Mouse (Mus musculus) right cerebral cortex, postnatal 10 days (tissue): ENCODE data around the gene Mturn.
A peak's percentile ranks its signal among the peaks of the same experiment; 100 is the strongest.

ENCODE experiments used
- DNase-seq, 2 experiments: peaks; one replicate each; pipeline ENCODE4 v3.0.0; 2021; ENCODE audit warnings: low spot score in 2 of 2

The Mturn gene

GRCm38 (mm10) chr6:54680891-54681745 is at the start of gene Mturn:
Gene Mturn (plus strand): TSS chr6:54681624.
- DNase-seq = peak; percentile 98 to 99

- no peak for DNase-seq
Measured at GRCm38 (mm10) chr6:54639877-54640276, 41.5 kb upstream of the Mturn start.

DNA sequence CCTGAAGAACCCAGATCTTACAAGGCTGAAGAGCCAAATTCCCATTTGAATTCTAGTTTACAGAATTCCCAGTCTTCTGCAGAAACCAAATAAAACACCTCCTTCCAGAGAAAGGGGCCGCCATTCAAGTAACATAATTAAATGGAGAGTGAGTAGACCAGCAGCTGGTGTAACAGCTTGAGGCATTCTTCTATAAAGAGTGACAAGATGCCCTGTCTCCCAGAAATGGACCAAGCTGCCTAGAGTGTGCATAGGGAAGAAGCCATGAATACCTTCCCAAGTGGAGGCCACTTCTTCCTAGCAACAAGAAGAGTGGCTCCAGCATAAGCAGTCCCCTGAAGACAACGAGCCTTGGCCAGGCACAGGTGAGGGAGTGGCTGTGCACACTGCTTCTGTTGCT is 39.5 kb upstream of the Mturn start:
- peak; percentile 39 to 69 for DNase-seq

DNA sequence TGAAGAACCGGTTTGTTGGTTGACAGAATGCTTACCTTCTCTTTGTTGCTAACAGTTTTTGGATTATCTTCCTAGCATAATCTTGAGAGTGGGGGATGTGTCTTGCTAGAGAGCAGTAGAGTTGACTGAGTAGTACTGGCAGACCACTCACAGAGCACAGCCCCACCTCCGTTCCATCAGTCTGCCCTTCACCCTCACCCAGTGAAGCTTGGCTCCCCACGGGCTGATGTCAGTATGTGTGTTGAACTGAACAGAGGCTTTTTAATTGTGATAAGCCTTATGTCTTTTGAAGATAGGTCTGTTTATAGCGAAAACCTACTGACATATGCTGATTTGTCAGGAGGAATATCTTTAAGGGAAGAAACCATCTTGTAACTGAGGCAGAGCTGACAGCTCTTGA is 38.2 kb upstream of the Mturn start:
- no peak for DNase-seq

DNA sequence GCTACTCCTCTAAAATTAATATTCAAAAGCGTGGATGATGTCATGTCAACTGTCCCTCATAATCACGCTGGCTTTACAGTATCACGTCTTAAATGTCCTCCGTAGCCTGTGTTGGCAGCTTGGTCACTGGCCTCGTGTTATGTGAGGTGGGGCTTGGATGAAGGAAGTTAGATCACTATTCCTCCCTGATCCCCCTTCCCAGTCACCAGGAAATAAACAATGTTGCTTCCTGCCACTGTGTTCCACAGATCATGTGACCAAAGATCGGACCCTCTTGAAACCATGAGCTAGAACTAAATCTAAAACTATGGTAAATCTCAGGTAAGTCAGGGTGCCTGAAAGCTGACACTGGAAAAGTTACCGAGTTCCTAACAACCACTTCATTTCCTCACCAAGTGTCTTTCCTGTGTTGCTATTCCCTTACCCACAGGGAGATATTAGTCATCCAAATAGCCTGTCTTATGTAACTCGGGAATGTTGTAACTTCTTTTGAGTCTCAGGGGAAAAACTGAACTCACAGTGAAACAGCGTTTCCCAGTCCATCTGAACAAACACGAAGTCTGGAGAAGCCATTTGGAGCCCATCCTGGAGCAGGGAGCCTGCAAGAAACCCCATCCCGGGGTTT is 25.8 kb upstream of the Mturn start:
- no peak for DNase-seq

DNA sequence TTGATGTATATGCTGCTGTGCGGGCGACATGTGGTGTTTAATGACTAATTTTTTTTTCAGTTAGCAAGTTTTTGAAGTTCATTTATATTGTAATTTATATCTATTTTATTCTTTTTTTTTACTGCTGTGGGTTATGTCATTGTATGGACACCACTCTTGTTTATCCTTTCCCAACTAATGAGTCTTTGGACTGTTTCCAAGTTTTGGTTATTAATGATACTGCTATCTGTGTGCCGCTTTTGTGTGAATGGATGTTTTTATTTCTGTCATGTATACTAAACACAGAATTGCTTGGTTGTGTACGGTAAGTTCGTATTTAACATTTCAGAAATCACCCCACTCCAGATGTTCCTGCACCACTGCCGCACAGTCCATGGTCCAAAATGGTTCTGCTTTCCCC is 23.6 kb upstream of the Mturn start:
- no peak for DNase-seq

DNA sequence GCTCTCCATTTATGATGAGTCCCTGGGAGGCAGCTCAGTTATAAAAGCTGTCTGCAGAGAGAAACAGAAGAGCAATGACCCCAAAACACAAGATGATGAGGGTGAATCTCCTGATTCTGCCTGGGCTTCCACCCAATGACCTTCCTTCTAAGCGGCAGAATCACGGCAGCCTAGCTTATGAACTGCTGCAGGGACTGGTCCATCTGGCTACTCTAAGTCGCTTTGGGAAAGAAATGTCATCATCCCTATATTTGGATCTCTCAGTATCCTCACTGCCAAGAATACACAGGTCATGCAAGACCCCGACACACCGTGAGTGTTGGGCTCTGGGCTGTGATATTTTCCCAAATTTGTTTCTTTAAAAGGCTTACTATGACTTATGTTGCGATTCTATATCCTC is 11.6 kb upstream of the Mturn start:
- no peak for DNase-seq

DNA sequence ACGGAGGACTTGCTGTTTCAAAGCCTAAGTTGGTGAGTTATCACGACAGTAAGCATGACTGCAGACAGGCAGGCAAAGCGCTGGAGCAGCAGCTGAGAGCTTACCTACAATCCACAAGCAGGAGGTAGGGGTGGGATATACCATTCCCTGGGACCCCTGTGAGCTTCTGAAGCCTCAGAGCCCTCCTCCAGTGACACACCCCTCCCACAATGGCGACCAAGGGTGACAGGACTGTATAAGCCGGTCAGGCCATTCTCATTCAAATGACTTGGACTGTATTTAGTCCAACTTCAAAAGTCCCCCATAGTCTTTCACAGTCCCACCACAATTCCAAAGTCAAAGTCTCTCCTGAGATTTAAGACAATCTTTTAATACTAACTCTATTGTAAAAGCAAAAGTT is 8.5 kb upstream of the Mturn start:
- no peak for DNase-seq

GRCm38 (mm10) chr6:54679686-54680085 is 1.7 kb upstream of the Mturn start:
- DNase-seq = no peak

DNA sequence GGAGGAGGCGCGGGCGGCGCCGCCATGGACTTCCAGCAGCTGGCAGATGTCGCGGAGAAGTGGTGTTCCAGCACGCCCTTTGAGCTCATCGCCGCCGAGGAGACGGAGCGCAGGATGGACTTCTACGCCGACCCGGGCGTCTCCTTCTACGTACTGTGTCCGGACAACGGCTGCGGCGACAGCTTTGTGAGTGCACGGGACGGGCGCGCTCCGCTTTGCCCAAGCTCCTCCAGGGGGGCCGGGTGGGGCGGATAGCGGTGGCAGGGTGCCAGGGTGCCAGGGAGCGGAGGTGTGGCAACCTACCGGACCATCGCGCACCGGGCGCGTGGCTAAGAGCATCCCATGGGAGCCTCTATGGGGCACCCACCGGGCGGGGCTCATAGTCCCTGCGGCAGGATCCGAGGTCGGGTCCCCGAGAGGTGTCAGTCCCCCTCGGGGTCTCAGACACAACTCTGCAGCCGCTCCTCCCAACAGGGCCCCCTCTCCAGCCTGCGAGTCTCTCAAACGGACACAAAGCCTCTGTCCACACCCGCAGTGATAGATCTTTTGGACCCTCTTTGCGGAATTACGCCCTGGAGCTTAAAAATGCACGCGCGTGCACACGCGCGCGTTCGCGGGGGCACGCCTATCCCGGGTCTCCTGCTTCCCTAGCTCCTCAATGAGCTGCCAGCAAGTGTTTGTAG is 463 bp downstream of the Mturn start:
- peak in 1 of 2 experiments; percentile 63 for DNase-seq

- no peak for DNase-seq
Measured at GRCm38 (mm10) chr6:54684085-54684484, 2.7 kb downstream of the Mturn start.

GRCm38 (mm10) chr6:54685103-54685502 is 3.7 kb downstream of the Mturn start:
- DNase-seq = no peak

- DNase-seq = no peak
Measured at GRCm38 (mm10) chr6:54685716-54686395, 4.4 kb downstream of the Mturn start.

- peak in 1 of 2 experiments; percentile 18 for DNase-seq
Measured at GRCm38 (mm10) chr6:54686946-54687737, 5.7 kb downstream of the Mturn start.

- no peak for DNase-seq
Measured at GRCm38 (mm10) chr6:54688467-54689323, 7.3 kb downstream of the Mturn start.

DNA sequence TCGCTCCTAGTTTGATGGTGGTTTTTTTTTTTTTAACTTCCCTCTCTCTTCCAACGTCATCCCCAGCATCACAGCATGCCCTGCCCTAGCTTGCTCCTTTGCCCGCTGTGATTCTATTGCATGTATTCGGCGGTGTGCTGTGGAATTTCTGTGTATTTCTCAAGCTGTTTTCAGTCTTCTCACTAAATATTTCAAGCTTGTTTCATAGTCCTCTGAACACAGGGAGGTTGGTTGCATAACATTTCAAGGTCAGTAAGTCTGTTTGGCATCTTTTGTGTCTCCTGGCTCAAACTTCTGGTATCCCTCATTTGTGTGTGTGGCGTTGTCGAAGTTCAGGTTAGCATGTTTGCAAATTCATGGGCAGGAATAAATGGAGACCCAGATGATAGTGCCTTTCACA is 8.3 kb downstream of the Mturn start:
- no peak for DNase-seq

- no peak for DNase-seq
Measured at GRCm38 (mm10) chr6:54690838-54691237, 9.4 kb downstream of the Mturn start.

- no peak for DNase-seq
Measured at GRCm38 (mm10) chr6:54691368-54692116, 10.1 kb downstream of the Mturn start.

DNA sequence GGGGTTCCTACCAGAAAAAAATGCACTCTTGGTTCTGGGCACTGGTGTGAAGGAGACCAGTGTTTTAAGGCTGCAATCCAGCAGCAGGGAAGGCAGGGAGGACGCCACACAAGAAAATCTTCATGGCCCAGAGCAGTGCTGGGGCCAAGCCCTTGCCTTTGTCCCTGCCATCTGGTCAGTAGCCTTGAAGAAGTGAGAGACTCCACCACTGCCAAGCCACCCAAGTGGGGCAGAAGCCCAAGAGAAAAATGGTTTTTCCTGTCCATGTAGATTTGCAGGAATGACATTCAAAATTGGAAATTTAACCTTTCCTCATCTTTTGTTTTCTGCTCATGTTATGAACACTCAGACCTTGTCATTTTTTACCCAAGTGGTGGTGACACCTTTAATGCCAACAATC is 10.8 kb downstream of the Mturn start:
- no peak for DNase-seq

DNA sequence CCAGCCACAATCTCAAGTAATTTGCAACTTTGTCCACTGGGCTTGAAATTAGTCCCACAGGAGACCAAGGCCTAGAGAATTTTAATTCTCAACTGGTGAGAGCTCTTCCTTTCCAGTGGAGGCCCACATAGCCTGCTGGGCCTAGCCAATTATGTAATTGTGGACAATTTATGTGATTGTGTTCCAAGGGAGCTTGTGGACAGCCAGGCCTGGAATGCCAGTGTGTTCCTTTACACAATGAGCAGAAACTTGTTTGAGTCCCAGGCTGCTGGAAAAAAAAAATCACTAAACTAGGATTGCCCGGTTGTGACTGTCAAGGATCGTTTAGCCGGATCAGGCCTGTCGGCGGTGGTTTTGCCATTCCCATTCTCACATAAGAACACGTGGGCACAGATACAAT is 11.9 kb downstream of the Mturn start:
- DNase-seq = no peak
